In the genomic region with DNA sequence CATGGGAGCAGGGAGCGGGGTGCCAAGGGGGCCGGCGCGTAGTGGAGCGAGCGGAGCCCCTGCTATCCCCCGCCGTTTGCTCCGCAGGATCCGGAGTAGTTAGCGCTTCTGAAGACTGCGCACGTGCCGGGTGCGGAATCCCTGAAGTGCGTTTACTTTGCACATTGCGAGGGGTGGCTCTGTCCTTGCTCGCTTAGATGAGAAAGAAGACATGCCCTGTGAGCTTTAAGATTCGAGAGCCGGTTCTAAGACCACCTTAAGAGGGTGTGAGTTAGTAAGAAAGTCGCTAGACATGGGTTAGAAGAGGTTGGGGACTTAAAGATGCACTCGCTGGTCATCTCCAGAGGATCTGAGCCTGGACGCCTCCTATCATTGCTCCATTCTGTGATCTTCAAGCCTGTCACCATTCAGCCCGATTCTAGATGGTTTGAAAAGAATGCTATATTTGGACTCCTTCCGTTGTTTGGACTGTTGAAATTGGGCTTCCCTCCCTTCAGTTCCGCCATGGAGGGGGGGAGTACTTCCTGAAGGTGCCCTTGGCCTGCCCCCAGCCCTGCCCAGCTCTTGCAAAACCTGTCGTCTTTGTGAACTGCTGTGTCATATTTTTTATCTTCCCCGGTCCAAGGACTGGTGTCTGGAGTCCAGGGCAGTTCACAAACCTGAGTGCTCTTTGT, we compare ENCODE assay signal across 8 mouse cellular contexts. TPM values are rescaled to one million over a fixed set of nuclear protein-coding genes. Genes with fewer than 3 reads are reported as not detected.
A peak's percentile ranks its signal among the peaks of the same experiment; 100 is the strongest.
DNase-seq lines count a peak whose midpoint lies in the region; ATAC-seq and TF ChIP-seq lines count a peak whose summit lies in the region.

No protein-coding gene starts in this region.

- dilution Hi-C loops in CH12.LX (cut with MboI; ENCODE audit: extremely low pct_ligation_motif_present, extremely low pct_unique_long_range_greater_than_20kb, low sequenced_read_pairs) = no loop called here

- H3K27ac ChIP-seq in CH12.LX (ENCODE audit: insufficient read depth, low read depth) = peak overlapping the region; percentile 42
- peak overlapping the region; percentile 96 for H3K27ac ChIP-seq in forebrain, embryonic 15.5 days (replicated peaks)
- peak overlapping the region; percentile 95 for H3K27ac ChIP-seq in intestine, embryonic 14.5 days (ENCODE audit: low read depth)
- H3K27ac ChIP-seq in liver, embryonic 16.5 days (ENCODE audit: low read length) = peak overlapping the region; percentile 95

- WGBS in forebrain, embryonic 15.5 days = 3% methylated on average over 28 of the region's 28 CpGs
- WGBS in intestine, embryonic 14.5 days = 1% methylated on average over 28 of the region's 28 CpGs
- under 1% methylated on average over 28 of the region's 28 CpGs for WGBS in liver, embryonic 16.5 days (ENCODE audit: insufficient replicate concordance)

- no peaks in the 10 kb centered on the region for H3K27me3 ChIP-seq in CH12.LX (replicated peaks)
- no peaks in the 10 kb centered on the region for H3K27me3 ChIP-seq in forebrain, embryonic 15.5 days
- H3K27me3 ChIP-seq in intestine, embryonic 14.5 days (replicated peaks; ENCODE audit: control insufficient read depth, insufficient read depth, low read length) = no peaks in the 10 kb centered on the region
- no peaks in the 10 kb centered on the region for H3K27me3 ChIP-seq in liver, embryonic 16.5 days (ENCODE audit: control insufficient read depth, insufficient read depth, low read depth, low read length)

- H3K4me2 ChIP-seq in CH12.LX (ENCODE audit: insufficient read depth, low read depth, poor library complexity, severe bottlenecking) = peak overlapping the region; percentile 82
- H3K4me2 ChIP-seq in forebrain, embryonic 15.5 days (replicated peaks) = peak overlapping the region; percentile 92
- H3K4me2 ChIP-seq in intestine, embryonic 14.5 days (ENCODE audit: low read length) = peak overlapping the region; percentile 76
- peak overlapping the region; percentile 84 for H3K4me2 ChIP-seq in liver, embryonic 16.5 days (ENCODE audit: low read depth, low read length)

- TF ChIP-seq CTCF in CH12.LX (conservative IDR thresholded peaks at IDR 0.05 in 1 of 2, IDR thresholded peaks at IDR 0.05 in 1 of 2; ENCODE audit: low read depth in 2 of 2, low read length in 2 of 2) = no peak

- peak overlapping the region; percentile 80 for H3K9ac ChIP-seq in CH12.LX (ENCODE audit: insufficient read depth, low read depth)
- peak overlapping the region; percentile 89 for H3K9ac ChIP-seq in forebrain, embryonic 15.5 days (replicated peaks)
- H3K9ac ChIP-seq in intestine, embryonic 14.5 days (ENCODE audit: low read length) = peak overlapping the region; percentile 96
- peak overlapping the region; percentile 99 for H3K9ac ChIP-seq in liver, embryonic 16.5 days (ENCODE audit: low read depth, low read length)

- no peak for ATAC-seq in forebrain, embryonic 15.5 days (replicated peaks)
- ATAC-seq in intestine, embryonic 14.5 days (replicated peaks; ENCODE audit: low FRiP score, low TSS enrichment, low read depth) = no peak; the same call in 1 of the 2 replicates
- ATAC-seq in liver, embryonic 16.5 days (ENCODE audit: low read depth) = peak; percentile 21

- peaks cover 3 to 35% of the 10 kb centered on the region in 2 experiments; a peak in 3 of 4 replicates for H3K4me1 ChIP-seq in CH12.LX (ENCODE audit: control insufficient read depth in 1 of 2, insufficient read depth in 2 of 2)
- H3K4me1 ChIP-seq in forebrain, embryonic 15.5 days = peaks cover 35% of the 10 kb centered on the region
- H3K4me1 ChIP-seq in intestine, embryonic 14.5 days (replicated peaks; ENCODE audit: control insufficient read depth, insufficient read depth, low read length) = peaks cover 23% of the 10 kb centered on the region
- peaks cover 23% of the 10 kb centered on the region for H3K4me1 ChIP-seq in liver, embryonic 16.5 days (ENCODE audit: control insufficient read depth, low read depth, low read length)

- H3K79me2 ChIP-seq in CH12.LX (replicated peaks; ENCODE audit: control insufficient read depth, extremely low read depth, insufficient read depth, poor library complexity, severe bottlenecking) = peaks cover 47% of the 10 kb centered on the region

- peak; percentile 57 for DNase-seq in CH12.LX (ENCODE audit: extremely low read depth)
- peak; percentile 88 for DNase-seq in adipocyte (ENCODE audit: low spot score)
- no peak for DNase-seq in intestine, embryonic 14.5 days (ENCODE audit: low spot score)
- DNase-seq in neural tube, embryonic 10.5 days (ENCODE audit: extremely low spot score, low spot score) = peak; percentile 14
- DNase-seq in urinary bladder, postnatal 36 days (ENCODE audit: low spot score in 2 of 2) = peak; percentile 42 to 77
- DNase-seq in frontal cortex, postnatal 25 days (ENCODE audit: low spot score in 2 of 2) = no peak

- no peak for TF ChIP-seq EP300 in CH12.LX (IDR thresholded peaks at IDR 0.05; ENCODE audit: low read length)

- H3K4me3 ChIP-seq in CH12.LX (replicated peaks in 1 of 3; ENCODE audit: low read depth in 2 of 3, low read length in 2 of 3, poor library complexity in 1 of 3) = peak overlapping the region; percentile 94 to 100 (median 100)
- peak overlapping the region; percentile 65 for H3K4me3 ChIP-seq in forebrain, embryonic 15.5 days
- peak overlapping the region; percentile 99 for H3K4me3 ChIP-seq in intestine, embryonic 14.5 days (ENCODE audit: low read depth, low read length)
- peak overlapping the region; percentile 99 for H3K4me3 ChIP-seq in liver, embryonic 16.5 days (ENCODE audit: low read depth, low read length)

- in situ Hi-C loops in CH12.LX (cut with MboI; ENCODE audit: low pct_ligation_motif_present, low pct_unique_long_range_greater_than_20kb, low sequenced_read_pairs) = no loop called here

- no peaks in the 10 kb centered on the region for H3K9me3 ChIP-seq in CH12.LX (replicated peaks; ENCODE audit: low read length)
- no peaks in the 10 kb centered on the region for H3K9me3 ChIP-seq in forebrain, embryonic 15.5 days
- no peaks in the 10 kb centered on the region for H3K9me3 ChIP-seq in intestine, embryonic 14.5 days (ENCODE audit: control insufficient read depth, low read length)
- no peaks in the 10 kb centered on the region for H3K9me3 ChIP-seq in liver, embryonic 16.5 days (replicated peaks; ENCODE audit: control insufficient read depth, low read length)

- H3K36me3 ChIP-seq in CH12.LX (replicated peaks in 1 of 2; ENCODE audit: control insufficient read depth in 1 of 2, insufficient read depth in 1 of 2, low read length in 1 of 2) = peaks cover 19 to 44% of the 10 kb centered on the region in 2 experiments
- peaks cover 19% of the 10 kb centered on the region for H3K36me3 ChIP-seq in forebrain, embryonic 15.5 days
- peaks cover 34% of the 10 kb centered on the region for H3K36me3 ChIP-seq in intestine, embryonic 14.5 days (ENCODE audit: control insufficient read depth, insufficient read depth, low read length)
- peaks cover 21% of the 10 kb centered on the region for H3K36me3 ChIP-seq in liver, embryonic 16.5 days (ENCODE audit: control insufficient read depth, insufficient read depth)

- TF ChIP-seq RAD21 in CH12.LX (IDR thresholded peaks at IDR 0.05; ENCODE audit: low read depth, low read length) = no peak

- TF ChIP-seq POLR2A in CH12.LX (IDR thresholded peaks at IDR 0.05; ENCODE audit: low read depth, low read length) = no peak

TF ChIP-seq in CH12.LX, 34 proteins besides CTCF, POLR2A, EP300 and RAD21 (continues in another document):
- TF ChIP-seq BHLHE40 (IDR thresholded peaks at IDR 0.05; ENCODE audit: low read depth, low read length) = peak; percentile 56
- peak; percentile 34; the same call in 1 of the 2 replicates for TF ChIP-seq MAZ (IDR thresholded peaks at IDR 0.05; ENCODE audit: low read depth, low read length)
- TF ChIP-seq ZKSCAN1 (IDR thresholded peaks at IDR 0.05; ENCODE audit: borderline replicate concordance, low read depth, low read length) = no peak
- no peak for TF ChIP-seq JUND (conservative IDR thresholded peaks at IDR 0.05; ENCODE audit: low read depth, low read length)
- TF ChIP-seq KAT2A (IDR thresholded peaks at IDR 0.05; ENCODE audit: insufficient replicate concordance, low read length) = 0 out of 2 replicates have a peak, but pooled peaks have one; percentile 12
- TF ChIP-seq ELF1 (IDR thresholded peaks at IDR 0.05; ENCODE audit: low read depth, low read length) = peak; percentile 61; the same call in 1 of the 2 replicates
- TF ChIP-seq SIN3A (IDR thresholded peaks at IDR 0.05; ENCODE audit: low read length) = peak; percentile 73; the same call in 1 of the 2 replicates

RNA-seq across cellular contexts. Expression of a gene that starts 0.7 kb away (rescaled TPM):
- total RNA-seq in CH12.LX (2012; rRNA removed) = 111 and 146 TPM in 2 replicates
- total RNA-seq in CH12.LX (2014; rRNA removed) = 182 and 186 TPM in 2 replicates
- polyA plus RNA-seq in CH12.LX (2012; ENCODE audit: insufficient read length, low read depth) = 174 and 205 TPM in 2 replicates
- polyA plus RNA-seq in forebrain, embryonic 15.5 days (2015; fragmentation: Nextera tagmentation; extraction: Ambion mirVana) = 144 and 145 TPM in 2 replicates
- polyA plus RNA-seq in intestine, embryonic 14.5 days (2014; fragmentation: Nextera tagmentation; extraction: Ambion mirVana) = 253 and 276 TPM in 2 replicates
- 112 and 117 TPM in 2 replicates for polyA plus RNA-seq in liver, embryonic 16.5 days (2015; fragmentation: Nextera tagmentation; extraction: Ambion mirVana)

RNA-seq across cellular contexts. Expression of a gene that starts 5.9 kb away (rescaled TPM):
- total RNA-seq in CH12.LX (2012; rRNA removed) = 0.63 and 0.72 TPM in 2 replicates
- 0.35 and 0.51 TPM in 2 replicates for total RNA-seq in CH12.LX (2014; rRNA removed)
- polyA plus RNA-seq in CH12.LX (2012; ENCODE audit: insufficient read length, low read depth) = 0.30 and 0.81 TPM in 2 replicates
- polyA plus RNA-seq in forebrain, embryonic 15.5 days (2015; fragmentation: Nextera tagmentation; extraction: Ambion mirVana) = 11.2 and 12.1 TPM in 2 replicates
- 6.3 and 8.9 TPM in 2 replicates for polyA plus RNA-seq in intestine, embryonic 14.5 days (2014; fragmentation: Nextera tagmentation; extraction: Ambion mirVana)
- polyA plus RNA-seq in liver, embryonic 16.5 days (2015; fragmentation: Nextera tagmentation; extraction: Ambion mirVana) = 2.1 and 2.6 TPM in 2 replicates

RNA-seq across cellular contexts. Expression of a gene that starts 23.4 kb away (rescaled TPM):
- total RNA-seq in CH12.LX (2012; rRNA removed) (3.2 and 3.8 TPM in 2 replicates), CH12.LX (2014; rRNA removed) (0.49 and 1.1 TPM in 2 replicates)
- 1.4 and 1.9 TPM in 2 replicates for polyA plus RNA-seq in CH12.LX (2012; ENCODE audit: insufficient read length, low read depth)
- polyA plus RNA-seq in forebrain, embryonic 15.5 days (2015; fragmentation: Nextera tagmentation; extraction: Ambion mirVana) = 0.09 and 0.18 TPM in 2 replicates
- polyA plus RNA-seq in intestine, embryonic 14.5 days (2014; fragmentation: Nextera tagmentation; extraction: Ambion mirVana) = 0.40 and 0.51 TPM in 2 replicates
- polyA plus RNA-seq in liver, embryonic 16.5 days (2015; fragmentation: Nextera tagmentation; extraction: Ambion mirVana) = 1.5 and 1.7 TPM in 2 replicates

RNA-seq across cellular contexts. Expression of a gene that starts 23.8 kb away (rescaled TPM):
- 10.4 and 12.2 TPM in 2 replicates for total RNA-seq in CH12.LX (2012; rRNA removed)
- total RNA-seq in CH12.LX (2014; rRNA removed) = 10.3 TPM in 2 replicates
- polyA plus RNA-seq in CH12.LX (2012; ENCODE audit: insufficient read length, low read depth) = 11.1 and 11.3 TPM in 2 replicates
- 42.4 and 45.2 TPM in 2 replicates for polyA plus RNA-seq in forebrain, embryonic 15.5 days (2015; fragmentation: Nextera tagmentation; extraction: Ambion mirVana)
- 61.4 and 63.5 TPM in 2 replicates for polyA plus RNA-seq in intestine, embryonic 14.5 days (2014; fragmentation: Nextera tagmentation; extraction: Ambion mirVana)
- 5.1 and 5.4 TPM in 2 replicates for polyA plus RNA-seq in liver, embryonic 16.5 days (2015; fragmentation: Nextera tagmentation; extraction: Ambion mirVana)

Comparison
In these comparisons a context has a peak if more than half of its experiments do, and no peak if none do; other contexts are left out.
1. DNase-seq: peak in CH12.LX (single experiment), adipocyte (single experiment), neural tube, embryonic 10.5 days (single experiment) and urinary bladder, postnatal 36 days (2 of 2); none in intestine, embryonic 14.5 days (single experiment) and frontal cortex, postnatal 25 days (0 of 2).
2. H3K27ac ChIP-seq: peak in every context shown above with its lines; median percentile 96 in forebrain, embryonic 15.5 days; 95 in intestine, embryonic 14.5 days; 95 in liver, embryonic 16.5 days; 42 in CH12.LX.
3. Peak in every context shown above with its lines, with median percentiles within 50 percentile points of each other: H3K4me2 ChIP-seq, H3K4me3 ChIP-seq and H3K9ac ChIP-seq.